Mouse (Mus musculus): Measurements from ENCODE around the gene Atp2a1.
"Not testable (repeated sequence)": the region's sequence is repeated elsewhere in the genome, so short reads cannot be mapped to it uniquely, and the experiment has no call there.

Atp2a1 gene

DNA sequence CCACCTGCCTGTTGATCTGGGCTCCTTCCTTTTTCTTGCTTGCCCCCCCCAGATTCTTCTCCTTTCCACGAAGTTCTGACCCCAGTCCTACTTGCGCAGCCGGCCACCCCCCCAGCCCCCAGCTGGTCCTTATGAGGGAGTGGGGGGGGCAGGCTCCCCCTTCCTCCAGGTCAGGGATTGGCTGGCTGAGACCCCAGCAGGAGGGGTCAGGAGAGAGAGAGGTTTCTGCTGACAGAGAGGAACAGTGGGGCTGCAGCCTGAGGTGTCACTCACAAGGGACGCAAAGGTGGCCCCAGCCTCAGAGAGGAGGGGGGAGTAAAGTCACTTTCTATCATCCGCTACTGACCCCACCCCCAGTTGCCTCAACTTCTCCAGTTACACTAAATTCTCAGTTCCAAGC is at the start of gene Atp2a1:
TSS of gene Atp2a1 (minus strand) at position 105 of the 400 bp plus-strand sequence.
- DNase-seq = no peak

DNA sequence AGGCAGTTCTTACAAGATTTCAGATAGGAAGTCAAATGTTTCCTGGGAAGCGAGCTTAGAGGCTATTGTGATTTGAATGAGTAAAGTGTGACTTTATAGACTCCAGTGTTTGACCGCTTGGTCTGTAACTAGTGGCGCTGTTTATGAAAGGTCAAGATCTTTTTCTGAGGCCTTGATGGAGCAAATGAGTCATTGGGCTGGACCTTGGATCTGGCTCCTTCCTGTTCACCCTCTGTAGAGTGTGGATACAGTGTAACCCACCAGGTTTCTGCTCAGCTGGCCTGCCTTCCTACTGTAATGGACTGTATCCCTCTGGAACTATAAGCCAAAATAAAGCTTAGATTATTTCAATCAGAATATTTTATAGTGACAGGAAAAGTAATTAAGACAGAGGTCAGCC is 48.4 kb upstream of the Atp2a1 start:
- DNase-seq = no peak

DNA sequence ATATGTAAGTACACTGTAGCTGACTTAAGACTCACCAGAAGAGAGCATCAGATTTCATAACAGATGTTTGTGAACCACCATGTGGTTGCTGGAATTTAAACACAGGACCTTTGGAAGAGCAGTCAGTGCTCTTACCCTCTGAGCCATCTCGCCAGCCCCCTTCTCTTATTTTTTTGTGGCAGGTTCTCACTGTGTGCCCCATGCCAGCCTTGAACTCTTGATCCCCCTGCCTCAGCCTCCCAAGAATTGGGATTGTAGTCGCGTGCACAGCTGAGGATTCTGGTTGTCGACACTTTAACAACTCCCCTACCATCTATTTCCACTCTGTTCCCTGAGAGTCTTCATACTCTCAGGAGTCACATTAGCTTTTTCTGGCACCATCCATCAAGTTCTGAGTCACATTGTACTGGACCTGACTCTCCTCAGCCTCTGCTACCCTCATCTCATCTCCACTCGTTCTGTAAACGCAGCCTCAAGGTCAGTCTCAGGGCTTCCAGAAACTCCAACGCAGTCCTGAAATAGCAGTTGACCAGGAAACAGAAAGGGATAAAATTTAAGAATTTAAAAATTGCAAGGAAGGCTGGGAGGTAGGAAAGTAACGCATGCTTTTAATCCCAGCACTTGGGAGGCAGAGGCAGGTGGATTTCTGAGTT is 44.3 kb upstream of the Atp2a1 start:
- no peak for DNase-seq

DNA sequence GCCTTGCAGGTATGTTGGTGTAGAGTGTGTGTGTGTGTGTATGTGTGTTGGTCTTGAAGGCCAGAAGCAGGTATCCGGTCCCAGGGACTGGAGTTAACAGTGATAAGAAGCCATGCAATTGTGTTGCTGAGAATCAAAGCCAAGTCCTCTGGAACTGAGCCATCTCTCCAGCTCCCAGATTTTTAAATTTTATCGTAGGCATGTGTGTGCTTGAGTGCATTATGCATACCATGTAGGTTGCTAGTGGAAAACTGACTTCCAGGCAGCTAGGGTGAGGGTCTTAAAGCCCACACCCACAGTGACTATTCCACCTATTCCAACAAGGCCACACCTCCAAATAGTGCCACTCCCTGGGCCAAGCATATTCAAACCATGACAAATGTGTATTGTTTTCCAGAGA is 42.0 kb upstream of the Atp2a1 start:
- no peak for DNase-seq

DNA sequence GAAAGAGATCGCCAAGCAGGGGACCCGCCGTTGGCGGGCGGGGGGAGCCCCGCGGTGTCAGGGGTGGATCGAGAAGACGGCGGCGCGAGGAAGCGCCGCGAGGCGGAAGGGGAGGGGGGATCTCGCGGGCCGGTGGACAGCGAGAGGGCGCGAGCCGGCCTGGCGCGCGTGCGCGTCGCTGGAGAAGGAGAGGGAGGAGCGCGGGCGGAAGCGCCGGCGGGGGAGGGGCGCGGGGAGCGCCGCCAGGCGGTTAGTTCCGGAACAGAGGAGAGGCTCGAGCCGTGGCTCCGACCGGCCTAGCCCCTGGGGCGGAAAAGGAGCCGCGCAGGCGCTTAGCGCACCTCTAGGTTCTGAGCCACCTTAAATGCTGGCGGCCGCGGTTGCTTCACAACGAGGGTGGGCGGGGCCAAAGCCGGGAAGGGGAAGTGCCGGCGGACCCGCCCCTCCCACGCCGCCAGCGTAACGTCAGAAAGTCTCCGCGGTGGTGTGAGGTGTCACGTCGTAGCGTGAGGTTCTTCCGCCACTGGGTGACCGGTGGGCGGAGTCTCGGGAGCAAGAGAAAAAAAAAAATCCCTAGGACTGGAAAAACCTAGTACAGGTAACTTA is 40.5 kb upstream of the Atp2a1 start, which contains the start of gene Atxn2l:
TSS of gene Atxn2l (minus strand) at position 165 of the 606 bp plus-strand sequence.
- peak; percentile 99 for DNase-seq

DNA sequence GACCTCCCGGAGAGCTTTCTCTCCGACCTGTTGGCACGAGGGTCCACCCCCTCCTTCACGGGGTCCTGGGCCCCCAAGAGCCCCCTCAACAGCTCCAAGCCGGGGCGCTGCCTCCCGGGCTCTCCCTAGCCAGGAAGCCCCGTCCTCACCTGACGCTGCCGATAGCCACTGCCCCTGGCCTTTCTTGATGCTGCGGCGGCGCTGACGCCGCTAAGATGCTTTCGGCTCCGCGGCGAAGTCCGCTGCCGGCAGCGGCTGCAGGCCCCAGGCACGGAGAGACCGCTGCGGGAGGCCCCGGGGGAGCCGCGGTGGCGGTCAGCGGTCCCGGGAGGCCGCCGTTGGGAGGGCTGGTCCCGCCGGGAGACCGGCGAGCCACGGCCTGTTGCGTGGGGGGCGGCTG is 39.8 kb upstream of the Atp2a1 start:
- no peak for DNase-seq

DNA sequence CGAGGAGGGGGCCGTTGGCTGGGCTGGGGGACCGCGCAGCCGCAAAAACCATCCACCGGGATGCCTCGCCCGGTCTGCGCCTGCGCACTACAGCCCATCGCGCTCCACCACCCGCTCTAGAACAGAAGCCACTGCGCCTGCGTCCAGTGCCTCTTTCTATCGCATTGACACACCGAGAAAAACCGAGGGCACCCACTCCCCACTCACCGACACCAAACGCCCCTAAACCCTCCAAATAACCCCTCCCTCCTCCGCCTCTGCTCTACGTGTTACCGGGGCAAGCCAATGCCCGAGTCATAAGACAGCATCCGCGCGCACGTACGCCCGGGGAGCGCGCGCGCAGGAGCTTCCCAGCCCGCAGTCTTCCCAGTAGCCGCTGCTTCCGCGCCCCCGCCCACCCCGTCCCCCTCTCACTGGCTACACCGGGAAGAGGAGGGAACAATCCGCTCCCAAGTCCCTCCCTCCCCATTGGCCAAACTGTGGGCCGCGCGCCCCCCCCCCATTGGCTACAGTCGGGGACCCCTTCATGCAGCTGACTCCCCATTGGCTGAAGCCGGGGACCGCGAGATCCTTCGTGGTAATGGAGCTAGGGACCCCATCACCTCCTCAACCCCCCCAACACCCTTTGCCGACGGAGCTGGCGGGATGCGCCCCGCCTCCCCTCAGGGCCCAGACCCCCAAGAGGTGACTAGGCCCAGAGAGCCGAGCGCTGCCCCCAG is 39.3 kb upstream of the Atp2a1 start:
- peak; percentile 87 to 88 for DNase-seq

DNA sequence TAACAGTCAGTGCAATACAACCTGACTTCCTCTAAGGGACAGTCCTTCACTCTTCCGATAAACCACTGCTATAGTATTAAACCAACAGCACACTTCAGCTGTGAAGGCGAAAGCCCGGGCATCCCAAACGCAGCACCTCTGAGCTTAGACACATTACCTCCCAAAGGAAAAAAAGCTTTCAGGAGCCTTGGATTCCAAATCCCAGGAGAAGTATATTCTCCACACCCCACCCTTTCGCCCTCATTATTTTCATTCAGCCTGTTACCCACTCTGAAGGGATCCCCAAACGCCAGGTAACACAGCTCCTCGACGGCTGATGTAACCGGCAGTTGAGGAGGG is 38.7 kb upstream of the Atp2a1 start:
- no peak for DNase-seq

GRCm38 (mm10) chr7:126499416-126499815 is 36.5 kb upstream of the Atp2a1 start:
- DNase-seq = no peak

GRCm38 (mm10) chr7:126497966-126498365 is 35.1 kb upstream of the Atp2a1 start:
- no peak for DNase-seq

DNA sequence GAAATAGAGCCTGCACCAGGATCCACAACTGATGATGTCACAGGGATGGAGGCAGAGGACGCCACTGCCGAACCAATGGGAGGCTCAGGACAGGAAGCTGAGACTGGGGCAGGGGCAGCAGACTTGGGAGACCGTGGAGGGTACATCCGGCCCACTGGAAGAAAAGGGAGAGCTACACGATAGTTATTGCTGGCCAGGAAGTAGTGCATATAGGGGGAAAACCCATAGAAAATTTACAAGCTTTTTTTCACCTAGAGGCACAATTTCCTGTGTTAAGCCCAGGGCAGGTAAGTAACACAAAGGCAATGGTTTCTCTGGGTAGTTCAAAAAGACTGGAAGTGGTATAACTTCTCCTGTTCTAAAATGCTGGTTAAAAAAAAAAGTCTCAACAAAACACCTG is 33.6 kb upstream of the Atp2a1 start:
- DNase-seq = no peak

GRCm38 (mm10) chr7:126494120-126494519 is 31.2 kb upstream of the Atp2a1 start:
- DNase-seq = no peak

DNA sequence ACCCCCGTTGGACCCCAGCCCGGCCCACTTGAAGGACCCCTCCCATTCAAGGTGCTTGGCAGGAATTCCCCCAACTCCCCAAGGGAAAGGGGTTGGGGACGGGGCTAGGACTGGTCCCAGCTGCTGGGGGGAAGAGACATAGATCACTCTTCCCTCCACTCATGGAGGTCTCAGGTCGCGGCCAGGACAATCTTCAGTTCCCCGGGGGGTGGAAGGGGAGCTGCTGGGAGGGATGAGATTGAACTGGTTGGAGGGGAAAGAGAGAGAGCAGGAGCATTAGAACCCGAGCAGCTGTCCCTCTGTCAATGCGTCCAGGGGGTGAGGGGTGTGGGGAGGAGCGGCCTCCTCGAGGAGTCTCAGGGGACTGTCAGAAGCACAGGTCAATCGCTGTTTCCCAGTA is 29.1 kb upstream of the Atp2a1 start:
- no peak for DNase-seq

- no peak for DNase-seq
Measured at GRCm38 (mm10) chr7:126491005-126491404, 28.1 kb upstream of the Atp2a1 start.

DNA sequence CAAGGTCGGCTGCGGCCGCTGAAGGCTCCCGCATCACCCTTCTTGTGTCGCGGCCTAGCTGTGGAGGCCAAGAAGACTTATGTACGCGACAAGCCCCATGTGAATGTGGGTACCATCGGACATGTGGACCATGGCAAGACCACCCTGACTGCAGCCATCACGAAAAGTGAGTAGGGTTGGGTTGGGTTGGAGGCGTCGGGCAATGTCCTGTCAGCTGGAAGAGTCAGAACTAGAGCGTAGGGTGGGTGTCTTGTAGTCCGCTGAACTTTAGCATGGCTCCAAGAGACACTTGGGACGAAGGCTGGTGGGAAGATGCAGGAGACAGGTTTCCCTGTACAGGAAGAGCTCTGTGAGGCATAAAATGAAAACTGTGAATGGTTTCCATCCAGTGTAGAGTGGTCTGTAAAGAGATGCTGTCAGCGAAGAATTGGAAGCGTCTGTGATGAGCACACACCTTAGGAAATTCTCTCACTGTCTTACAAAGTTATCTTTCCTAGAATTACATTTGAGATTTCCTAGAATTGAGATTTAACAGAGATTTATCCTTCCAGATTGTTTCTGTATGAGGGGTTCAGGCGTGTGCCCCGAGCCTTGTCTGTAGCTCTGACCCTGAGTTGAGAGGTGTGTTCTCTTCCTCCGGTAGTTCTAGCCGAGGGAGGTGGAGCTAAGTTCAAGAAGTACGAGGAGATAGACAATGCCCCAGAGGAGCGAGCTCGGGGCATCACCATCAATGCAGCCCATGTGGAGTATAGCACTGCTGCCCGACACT is 24.9 kb upstream of the Atp2a1 start:
- DNase-seq = not testable (repeated sequence)

GRCm38 (mm10) chr7:126487052-126487483 is 24.2 kb upstream of the Atp2a1 start, which contains the start of gene Tufm:
Gene Tufm, plus strand, starts transcription at chr7:126487361.
- DNase-seq = peak; percentile 91 to 92

DNA sequence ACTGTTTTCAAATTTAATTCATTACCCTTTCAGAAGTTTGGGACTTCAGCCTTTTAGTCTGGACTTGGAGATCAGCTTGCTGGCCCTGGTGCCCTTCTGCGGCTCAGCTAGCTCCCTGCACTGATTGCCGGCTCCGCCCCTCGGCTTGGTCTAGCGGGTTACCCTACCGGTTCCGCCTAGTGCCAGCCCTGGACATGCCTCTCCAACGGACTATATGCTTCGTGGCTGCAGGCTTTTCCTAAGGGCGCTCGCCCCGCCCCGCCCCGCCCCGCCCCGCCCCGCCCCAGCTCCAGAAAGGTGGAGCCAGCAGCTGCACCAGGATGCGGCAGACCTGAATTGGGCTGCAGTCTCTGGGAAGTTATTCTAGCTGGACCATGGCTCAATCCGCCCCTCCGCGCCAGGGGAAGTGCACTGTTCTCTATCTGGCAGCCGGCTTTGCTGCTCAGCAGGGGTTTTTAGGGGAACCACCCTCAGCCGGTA is 19.5 kb upstream of the Atp2a1 start:
- peak; percentile 47 to 58 for DNase-seq

- peak in 1 of 2 experiments; percentile 28 for DNase-seq
Measured at GRCm38 (mm10) chr7:126481699-126482098, 18.8 kb upstream of the Atp2a1 start.

GRCm38 (mm10) chr7:126474993-126475581 is 12.2 kb upstream of the Atp2a1 start, which contains the start of gene Sh2b1:
Gene Sh2b1, minus strand, starts transcription at chr7:126475424.
- DNase-seq = peak; percentile 89

DNA sequence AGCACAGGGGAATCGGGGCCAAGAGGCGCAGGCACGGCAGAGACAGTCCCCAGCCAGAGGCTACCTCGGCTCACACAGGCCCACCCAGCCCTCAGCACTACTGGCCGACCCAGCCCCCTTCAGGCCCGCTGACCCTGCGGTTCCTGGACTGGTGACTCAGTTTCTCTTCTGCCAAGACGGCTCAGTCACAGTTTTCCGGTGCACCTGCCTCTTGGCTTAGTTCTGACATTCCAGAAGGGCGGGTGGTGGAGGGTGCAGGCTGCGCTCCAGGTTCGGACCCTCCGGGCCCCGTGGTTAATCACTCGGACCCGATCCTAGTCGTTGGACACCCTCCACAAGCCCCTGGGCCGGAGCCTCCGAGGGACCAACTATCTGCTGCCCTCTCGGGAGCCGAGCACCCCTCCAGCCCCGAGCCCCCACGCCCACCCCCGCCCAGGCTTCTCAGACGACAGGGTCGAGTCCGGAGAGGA is 11.6 kb upstream of the Atp2a1 start:
- DNase-seq = peak in 1 of 2 experiments; percentile 29

GRCm38 (mm10) chr7:126473470-126474086 is 10.7 kb upstream of the Atp2a1 start:
- no peak for DNase-seq

- DNase-seq = no peak
Measured at GRCm38 (mm10) chr7:126472713-126473112, 9.8 kb upstream of the Atp2a1 start.

Data from B cell, adult 2 months (primary cell).